Mouse (Mus musculus): ENCODE results near the gene Naip1. TPM values are rescaled to one million over a fixed set of nuclear protein-coding genes. Genes with fewer than 3 reads are reported as not detected.
"Not testable (repeated sequence)": the region's sequence is repeated elsewhere in the genome, so short reads cannot be mapped to it uniquely, and the experiment has no call there.

Naip1 gene
- polyA plus RNA-seq, 1 experiment from 2014 or later, result 1.7 TPM

GRCm38 (mm10) chr13:100409825-100410224 lies 42.8 kb downstream of the Naip1 start:
- Histone ChIP-seq H3K4me3 (replicated peaks; ENCODE audit: low read length) (no peak overlapping the region), H3K27me3 (ENCODE audit: control insufficient read depth, insufficient read depth, low read length) (no peaks in the 10 kb centered on the region), H3K9ac (ENCODE audit: low read length) (no peak overlapping the region), H3K9me3 (replicated peaks; ENCODE audit: control insufficient read depth, low read length) (no peaks in the 10 kb centered on the region), H3K4me1 (ENCODE audit: control insufficient read depth, insufficient read depth, low read length) (no peaks in the 10 kb centered on the region), H3K4me2 (ENCODE audit: low read depth, low read length) (no peak overlapping the region), H3K36me3 (ENCODE audit: control insufficient read depth, insufficient read depth, low read length) (no peaks in the 10 kb centered on the region), H3K27ac (ENCODE audit: low read length) (no peak overlapping the region)
- WGBS, result 71% methylated on average over 4 of the region's 4 CpGs
- no peak for ATAC-seq (ENCODE audit: insufficient read depth, low FRiP score)

GRCm38 (mm10) chr13:100409181-100409580 lies 43.5 kb downstream of the Naip1 start:
- H3K9me3 ChIP-seq (replicated peaks; ENCODE audit: control insufficient read depth, low read length), result no peaks in the 10 kb centered on the region
- ATAC-seq (ENCODE audit: insufficient read depth, low FRiP score), result no peak
- WGBS, result 75% methylated on average over 5 of the region's 5 CpGs

GRCm38 (mm10) chr13:100408242-100408641 lies 44.4 kb downstream of the Naip1 start:
- no peak overlapping the region for H3K4me3 ChIP-seq (replicated peaks; ENCODE audit: low read length)
- H3K9me3 ChIP-seq (replicated peaks; ENCODE audit: control insufficient read depth, low read length), result no peaks in the 10 kb centered on the region
- H3K27me3 ChIP-seq (ENCODE audit: control insufficient read depth, insufficient read depth, low read length), result no peaks in the 10 kb centered on the region
- no peak overlapping the region for H3K4me2 ChIP-seq (ENCODE audit: low read depth, low read length)
- no peaks in the 10 kb centered on the region for H3K4me1 ChIP-seq (ENCODE audit: control insufficient read depth, insufficient read depth, low read length)
- no peak for ATAC-seq (ENCODE audit: insufficient read depth, low FRiP score)
- H3K36me3 ChIP-seq (ENCODE audit: control insufficient read depth, insufficient read depth, low read length), result no peaks in the 10 kb centered on the region
- WGBS, result 76% methylated on average over 7 of the region's 7 CpGs
- no peak overlapping the region for H3K27ac ChIP-seq (ENCODE audit: low read length)
- H3K9ac ChIP-seq (ENCODE audit: low read length), result no peak overlapping the region

More at GRCm38 (mm10) chr13:100409181-100409580, 43.5 kb downstream of the Naip1 start:
- H3K36me3 ChIP-seq (ENCODE audit: control insufficient read depth, insufficient read depth, low read length), result no peaks in the 10 kb centered on the region
- H3K27ac ChIP-seq (ENCODE audit: low read length), result no peak overlapping the region
- no peak overlapping the region for H3K4me3 ChIP-seq (replicated peaks; ENCODE audit: low read length)
- no peak overlapping the region for H3K4me2 ChIP-seq (ENCODE audit: low read depth, low read length)
- no peak overlapping the region for H3K9ac ChIP-seq (ENCODE audit: low read length)
- no peaks in the 10 kb centered on the region for H3K27me3 ChIP-seq (ENCODE audit: control insufficient read depth, insufficient read depth, low read length)
- H3K4me1 ChIP-seq (ENCODE audit: control insufficient read depth, insufficient read depth, low read length), result no peaks in the 10 kb centered on the region

- 72% methylated on average over 7 of the region's 7 CpGs for WGBS
- not testable (repeated sequence) for ATAC-seq (ENCODE audit: insufficient read depth, low FRiP score); H3K9ac ChIP-seq (ENCODE audit: low read length); H3K27me3 ChIP-seq (ENCODE audit: control insufficient read depth, insufficient read depth, low read length); H3K27ac ChIP-seq (ENCODE audit: low read length); H3K4me3 ChIP-seq (replicated peaks; ENCODE audit: low read length); H3K4me2 ChIP-seq (ENCODE audit: low read depth, low read length); H3K4me1 ChIP-seq (ENCODE audit: control insufficient read depth, insufficient read depth, low read length); H3K9me3 ChIP-seq (replicated peaks; ENCODE audit: control insufficient read depth, low read length); H3K36me3 ChIP-seq (ENCODE audit: control insufficient read depth, insufficient read depth, low read length)
These were observed 49.6 kb downstream of the Naip1 start for GRCm38 (mm10) chr13:100402930-100403637.

- 20% methylated on average over 5 of the region's 5 CpGs for WGBS
- H3K9me3 ChIP-seq (replicated peaks; ENCODE audit: control insufficient read depth, low read length); H3K36me3 ChIP-seq (ENCODE audit: control insufficient read depth, insufficient read depth, low read length); H3K4me3 ChIP-seq (replicated peaks; ENCODE audit: low read length); H3K9ac ChIP-seq (ENCODE audit: low read length); ATAC-seq (ENCODE audit: insufficient read depth, low FRiP score); H3K27me3 ChIP-seq (ENCODE audit: control insufficient read depth, insufficient read depth, low read length); H3K27ac ChIP-seq (ENCODE audit: low read length); H3K4me2 ChIP-seq (ENCODE audit: low read depth, low read length); H3K4me1 ChIP-seq (ENCODE audit: control insufficient read depth, insufficient read depth, low read length): not testable (repeated sequence)
These were observed 61.6 kb downstream of the Naip1 start for GRCm38 (mm10) chr13:100391021-100391420.

GRCm38 (mm10) chr13:100370536-100370935 lies 82.1 kb downstream of the Naip1 start:
- no peak overlapping the region for H3K4me2 ChIP-seq (ENCODE audit: low read depth, low read length)
- no peak overlapping the region for H3K9ac ChIP-seq (ENCODE audit: low read length)
- H3K9me3 ChIP-seq (replicated peaks; ENCODE audit: control insufficient read depth, low read length), result no peaks in the 10 kb centered on the region
- H3K36me3 ChIP-seq (ENCODE audit: control insufficient read depth, insufficient read depth, low read length), result no peaks in the 10 kb centered on the region
- H3K4me1 ChIP-seq (ENCODE audit: control insufficient read depth, insufficient read depth, low read length), result no peaks in the 10 kb centered on the region
- ATAC-seq (ENCODE audit: insufficient read depth, low FRiP score), result no peak
- H3K27ac ChIP-seq (ENCODE audit: low read length), result no peak overlapping the region
- H3K27me3 ChIP-seq (ENCODE audit: control insufficient read depth, insufficient read depth, low read length), result no peaks in the 10 kb centered on the region
- no peak overlapping the region for H3K4me3 ChIP-seq (replicated peaks; ENCODE audit: low read length)
- WGBS, result 91% methylated on average over 1 of the region's 1 CpGs

Other genes starting within 250 kb of the Naip1 start
- gene Naip5, start 206.5 kb downstream of the Naip1 start, polyA plus RNA-seq (2015; fragmentation: Nextera tagmentation; extraction: Ambion mirVana), result 1.7 and 2.0 TPM in 2 replicates
- gene Naip6, start 135.2 kb downstream of the Naip1 start, polyA plus RNA-seq (2015; fragmentation: Nextera tagmentation; extraction: Ambion mirVana), result 1.5 and 2.1 TPM in 2 replicates
- 55.7 and 58.6 TPM in 2 replicates for gene Gtf2h2, start 39.7 kb upstream of the Naip1 start, polyA plus RNA-seq (2015; fragmentation: Nextera tagmentation; extraction: Ambion mirVana)
- gene Ocln, start 99.8 kb upstream of the Naip1 start, polyA plus RNA-seq (2015; fragmentation: Nextera tagmentation; extraction: Ambion mirVana), result 65.9 and 76.9 TPM in 2 replicates
- gene Marveld2, start 164.1 kb upstream of the Naip1 start, polyA plus RNA-seq (2015; fragmentation: Nextera tagmentation; extraction: Ambion mirVana), result 19.0 and 21.6 TPM in 2 replicates
- gene Ak6, start 198.1 kb upstream of the Naip1 start, polyA plus RNA-seq (2015; fragmentation: Nextera tagmentation; extraction: Ambion mirVana), result 221 and 225 TPM in 2 replicates
- gene Rad17, start 198.2 kb upstream of the Naip1 start, polyA plus RNA-seq (2015; fragmentation: Nextera tagmentation; extraction: Ambion mirVana), result 19.0 and 21.2 TPM in 2 replicates
- gene Taf9, start 198.7 kb upstream of the Naip1 start, polyA plus RNA-seq (2015; fragmentation: Nextera tagmentation; extraction: Ambion mirVana), result 6.0 and 12.8 TPM in 2 replicates
- gene Ccdc125, start 216.8 kb upstream of the Naip1 start, polyA plus RNA-seq (2015; fragmentation: Nextera tagmentation; extraction: Ambion mirVana), result 8.1 and 8.4 TPM in 2 replicates

Data from stomach, embryonic 16.5 days (tissue).